Mouse (Mus musculus) left cerebral cortex, adult 2 months (tissue): Measurements from ENCODE around the gene Dgkh. TPM values are rescaled to one million over a fixed set of nuclear protein-coding genes. Genes with fewer than 3 reads are reported as not detected.
A peak's percentile ranks its signal among the peaks of the same experiment; 100 is the strongest.

Experiments
- DNase-seq, 2 experiments: peaks; one replicate each; pipeline ENCODE4 v3.0.0; 2021 to 2022; ENCODE audit warnings: low spot score in 2 of 2, mixed read lengths in 1 of 2; ENCODE audit errors: extremely low spot score in 1 of 2
- H3K27ac ChIP-seq: fragments of 200-600 bp; 2 replicates; pipeline ENCODE4 v1.8.1; 2022
- H3K4me3 ChIP-seq: fragments of 200-600 bp; 2 replicates; pipeline ENCODE4 v1.8.1; 2022
- CTCF ChIP-seq: fragments of 200-600 bp; IDR thresholded peaks from 2 replicates; pipeline ENCODE4 v1.8.1; 2022; ENCODE audit warnings: antibody characterized with exemption, mild to moderate bottlenecking, moderate library complexity
- intact Hi-C: fragments of 180-260 bp; cut with DNase I; formaldehyde crosslinking; loops from one replicate; pipeline ENCODE4 v1.15.1; 2025
- long read RNA-seq, 2 experiments: library from polyadenylated mRNA; stranded (forward); transcript quantifications; one replicate each; pipeline ENCODE4 v2.0.0; 2021; ENCODE audit warnings: borderline mapping rate in 2 of 2
- total RNA-seq, 2 experiments: library from RNA; stranded (reverse); gene quantifications; 2 replicates each; pipeline ENCODE4 v1.2.3; 2021

Dgkh gene
- 10 to 100 TPM; 77.3 to 77.8 TPM for total RNA-seq
- long read RNA-seq, experiment 1, full-length matches to known transcripts: 4 of 17 reads
- long read RNA-seq, experiment 1, partial matches to known transcripts: 4 of 17 reads
- long read RNA-seq, experiment 1, other reads (novel, unspliced or antisense): 9 of 17 reads
- long read RNA-seq, experiment 2, full-length matches to known transcripts: 7 of 17 reads
- long read RNA-seq, experiment 2, partial matches to known transcripts: 3 of 17 reads
- long read RNA-seq, experiment 2, other reads (novel, unspliced or antisense): 7 of 17 reads

GRCm38 (mm10) chr14:78732617-78733312 lies at the start of gene Dgkh:
Dgkh (minus strand) TSS chr14:78732776.
- peak; percentile 85 to 86 for DNase-seq
- Histone ChIP-seq H3K4me3 (peak within 1 kb of the TSS; percentile 67), H3K27ac (peak within 1 kb of the TSS; percentile 94)
- intact Hi-C loops: loop anchor here (5.0 kb wide), 3 partner anchors 165 to 375 kb away; no protein-coding TSS in a partner anchor
- TF ChIP-seq CTCF: peak; percentile 1; the same call in 1 of the 2 replicates

GRCm38 (mm10) chr14:78777215-78777614 lies 44.6 kb upstream of the Dgkh start:
- TF ChIP-seq CTCF: no peak
- Histone ChIP-seq H3K4me3 (peak overlapping the region; percentile 26), H3K27ac (no peak overlapping the region)
- intact Hi-C loops: no loop called here
- DNase-seq: peak; percentile 16 to 28

GRCm38 (mm10) chr14:78776659-78777058 lies 44.1 kb upstream of the Dgkh start:
- no peak for TF ChIP-seq CTCF
- intact Hi-C loops: no loop called here
- Histone ChIP-seq H3K4me3 (peak overlapping the region; percentile 9; the same call in 1 of the 2 replicates), H3K27ac (no peak overlapping the region)
- no peak for DNase-seq

GRCm38 (mm10) chr14:78775699-78776098 lies 43.1 kb upstream of the Dgkh start:
- Histone ChIP-seq H3K27ac (no peak overlapping the region), H3K4me3 (no peak overlapping the region)
- intact Hi-C loops: no loop called here
- no peak for DNase-seq
- no peak for TF ChIP-seq CTCF

- H3K27ac ChIP-seq: no peak overlapping the region
Measured at GRCm38 (mm10) chr14:78775226-78775625, 42.6 kb upstream of the Dgkh start.

GRCm38 (mm10) chr14:78770457-78770856 lies 37.9 kb upstream of the Dgkh start:
- Histone ChIP-seq H3K27ac (no peak overlapping the region), H3K4me3 (no peak overlapping the region)
- no peak for DNase-seq
- intact Hi-C loops: no loop called here
- TF ChIP-seq CTCF: no peak

More at GRCm38 (mm10) chr14:78775226-78775625, 42.6 kb upstream of the Dgkh start:
- no peak overlapping the region for H3K4me3 ChIP-seq
- TF ChIP-seq CTCF: no peak
- intact Hi-C loops: no loop called here
- DNase-seq: no peak

GRCm38 (mm10) chr14:78761064-78761463 lies 28.5 kb upstream of the Dgkh start:
- Histone ChIP-seq H3K4me3 (no peak overlapping the region), H3K27ac (no peak overlapping the region)
- DNase-seq: no peak
- intact Hi-C loops: no loop called here
- TF ChIP-seq CTCF: no peak

- Histone ChIP-seq H3K27ac (no peak overlapping the region), H3K4me3 (no peak overlapping the region)
- intact Hi-C loops: no loop called here
- no peak for TF ChIP-seq CTCF
- DNase-seq: no peak
Measured at GRCm38 (mm10) chr14:78759491-78759890, 26.9 kb upstream of the Dgkh start.

- TF ChIP-seq CTCF: no peak
Measured at GRCm38 (mm10) chr14:78755316-78755715, 22.7 kb upstream of the Dgkh start.

GRCm38 (mm10) chr14:78748692-78749091 lies 16.1 kb upstream of the Dgkh start:
- Histone ChIP-seq H3K27ac (no peak overlapping the region), H3K4me3 (no peak overlapping the region)
- DNase-seq: no peak
- intact Hi-C loops: no loop called here
- TF ChIP-seq CTCF: no peak

More at GRCm38 (mm10) chr14:78755316-78755715, 22.7 kb upstream of the Dgkh start:
- Histone ChIP-seq H3K4me3 (no peak overlapping the region), H3K27ac (no peak overlapping the region)
- no peak for DNase-seq
- intact Hi-C loops: no loop called here

GRCm38 (mm10) chr14:78747969-78748651 lies 15.5 kb upstream of the Dgkh start:
- no peak for TF ChIP-seq CTCF
- no peak for DNase-seq
- H3K4me3 ChIP-seq: no peak overlapping the region
- intact Hi-C loops: no loop called here
- no peak overlapping the region for H3K27ac ChIP-seq

- no peak overlapping the region for H3K4me3 ChIP-seq
- no peak overlapping the region for H3K27ac ChIP-seq
- TF ChIP-seq CTCF: no peak
- DNase-seq: peak in 1 of 2 experiments; percentile 15
- intact Hi-C loops: no loop called here
Measured at GRCm38 (mm10) chr14:78747454-78747853, 14.9 kb upstream of the Dgkh start.
